Mouse (Mus musculus) G1E-ER4 (cell line): Measurements from ENCODE around the gene Slc17a1. TPM values are rescaled to one million over a fixed set of nuclear protein-coding genes. Genes with fewer than 3 reads are reported as not detected.

Experiments used
- GATA1 ChIP-seq: IDR thresholded peaks from one replicate; pipeline ENCODE4 v1.8.0; 2012; ENCODE audit warnings: low read length, inconsistent platforms
- polyA plus RNA-seq: library from polyadenylated mRNA; stranded (reverse); fragments of >175 nt; gene quantifications from 2 replicates; pipeline ENCODE4 v1.2.3, GENCODE M21; 2012

Slc17a1 gene
- not detected in 2 replicates for polyA plus RNA-seq

- no peak for TF ChIP-seq GATA1
These were observed at the start of gene Slc17a1 for GRCm38 (mm10) chr13:23867405-23867804. Gene Slc17a1 (plus strand): TSS chr13:23867750.

GRCm38 (mm10) chr13:23820179-23820940 is 47.2 kb upstream of the Slc17a1 start:
- TF ChIP-seq GATA1, result no peak

GRCm38 (mm10) chr13:23822213-23822612 is 45.3 kb upstream of the Slc17a1 start:
- no peak for TF ChIP-seq GATA1

GRCm38 (mm10) chr13:23826606-23827005 is 40.9 kb upstream of the Slc17a1 start:
- TF ChIP-seq GATA1, result no peak

- no peak for TF ChIP-seq GATA1
These were observed 34.5 kb upstream of the Slc17a1 start for GRCm38 (mm10) chr13:23833053-23833452.

GRCm38 (mm10) chr13:23834836-23835235 is 32.7 kb upstream of the Slc17a1 start:
- no peak for TF ChIP-seq GATA1

GRCm38 (mm10) chr13:23836630-23837029 is 30.9 kb upstream of the Slc17a1 start:
- no peak for TF ChIP-seq GATA1

- TF ChIP-seq GATA1, result no peak
These were observed 28.2 kb upstream of the Slc17a1 start, which contains the start of gene Slc17a3 for GRCm38 (mm10) chr13:23839308-23839707. Gene Slc17a3 (plus strand): TSS chr13:23839434.

GRCm38 (mm10) chr13:23845851-23846250 is 21.7 kb upstream of the Slc17a1 start:
- TF ChIP-seq GATA1, result no peak

- TF ChIP-seq GATA1, result no peak
These were observed 18.3 kb upstream of the Slc17a1 start for GRCm38 (mm10) chr13:23849299-23849698.

GRCm38 (mm10) chr13:23856401-23856800 is 11.1 kb upstream of the Slc17a1 start:
- no peak for TF ChIP-seq GATA1

GRCm38 (mm10) chr13:23861815-23862214 is 5.7 kb upstream of the Slc17a1 start:
- TF ChIP-seq GATA1, result no peak

GRCm38 (mm10) chr13:23864711-23865110 is 2.8 kb upstream of the Slc17a1 start:
- TF ChIP-seq GATA1, result no peak

GRCm38 (mm10) chr13:23866086-23866710 is 1.4 kb upstream of the Slc17a1 start:
- no peak for TF ChIP-seq GATA1

GRCm38 (mm10) chr13:23867000-23867399 is 550 bp upstream of the Slc17a1 start:
- TF ChIP-seq GATA1, result no peak

- no peak for TF ChIP-seq GATA1
These were observed 1.4 kb downstream of the Slc17a1 start for GRCm38 (mm10) chr13:23868790-23869533.
